ENCODE assay signal across 10 mouse cellular contexts in genomic region chr3:66970661-66971331, GRCm38 (mm10). TPM values are rescaled to one million over a fixed set of nuclear protein-coding genes. Genes with fewer than 3 reads are reported as not detected.
DNase-seq lines count a peak whose midpoint lies in the region; ATAC-seq and TF ChIP-seq lines count a peak whose summit lies in the region.
"Had no signal": no experiment of that assay in that cellular context is flagged by ENCODE, and none has a peak within 500 bp of the region (broad histone marks: within the 10 kb centered on the region; RNA-seq: fewer than 3 reads in every experiment).

No protein-coding gene starts in this region.

- H3K4me3 ChIP-seq in intestine, embryonic 14.5 days (ENCODE audit: low read depth, low read length) = no peak overlapping the region
- no peak overlapping the region for H3K4me3 ChIP-seq in intestine, embryonic 16.5 days (ENCODE audit: low read length)
- peak overlapping the region; percentile 19 for H3K4me3 ChIP-seq in embryonic facial prominence, embryonic 13.5 days
- peak overlapping the region; percentile 39 for H3K4me3 ChIP-seq in limb, embryonic 10.5 days
- H3K4me3 ChIP-seq in neural tube, embryonic 12.5 days = peak overlapping the region; percentile 19
- no peak overlapping the region for H3K4me3 ChIP-seq in thymus, adult 2 months (ENCODE audit: control insufficient read depth, insufficient read depth, low read length)

- TF ChIP-seq CTCF in thymus, adult 2 months (IDR thresholded peaks at IDR 0.05; ENCODE audit: borderline replicate concordance, control insufficient read depth, extremely low read depth, insufficient read depth, low read length, poor library complexity) = no peak

- H3K4me2 ChIP-seq in intestine, embryonic 14.5 days (ENCODE audit: low read length) = no peak overlapping the region
- H3K4me2 ChIP-seq in intestine, embryonic 16.5 days (ENCODE audit: low read depth, low read length) = no peak overlapping the region
- peak overlapping the region; percentile 52 for H3K4me2 ChIP-seq in embryonic facial prominence, embryonic 13.5 days
- peak overlapping the region; percentile 33 for H3K4me2 ChIP-seq in neural tube, embryonic 12.5 days (replicated peaks)

- DNase-seq in intestine, embryonic 14.5 days (ENCODE audit: low spot score) = peak; percentile 56
- DNase-seq in limb, embryonic 10.5 days (ENCODE audit: low spot score) = peak; percentile 73
- no peak for DNase-seq in testis, postnatal 14 days (ENCODE audit: low spot score)
- DNase-seq in gastrocnemius, postnatal 25 days = no peak
- no peak for DNase-seq in thymus, adult 2 months
- DNase-seq: thymus, adult 18-20 months had no signal

- H3K27me3 ChIP-seq in intestine, embryonic 14.5 days (replicated peaks; ENCODE audit: control insufficient read depth, insufficient read depth, low read length) = peaks cover 90% of the 10 kb centered on the region
- H3K27me3 ChIP-seq in intestine, embryonic 16.5 days (replicated peaks; ENCODE audit: control insufficient read depth, insufficient read depth, low read length) = peaks cover 54% of the 10 kb centered on the region
- H3K27me3 ChIP-seq in embryonic facial prominence, embryonic 13.5 days = peaks cover 75% of the 10 kb centered on the region
- H3K27me3 ChIP-seq in limb, embryonic 10.5 days (ENCODE audit: low read depth, poor library complexity, severe bottlenecking) = peaks cover 52% of the 10 kb centered on the region
- peaks cover 69% of the 10 kb centered on the region for H3K27me3 ChIP-seq in neural tube, embryonic 12.5 days (replicated peaks)
- H3K27me3 ChIP-seq in thymus, adult 2 months (ENCODE audit: control insufficient read depth, insufficient read depth, low read length) = peaks cover 14% of the 10 kb centered on the region; the same call in 1 of the 2 replicates

- no peak overlapping the region for H3K27ac ChIP-seq in intestine, embryonic 14.5 days (ENCODE audit: low read depth)
- no peak overlapping the region for H3K27ac ChIP-seq in intestine, embryonic 16.5 days (ENCODE audit: low read length)
- peak overlapping the region; percentile 55 for H3K27ac ChIP-seq in embryonic facial prominence, embryonic 13.5 days
- H3K27ac ChIP-seq in limb, embryonic 10.5 days = peak overlapping the region; percentile 80
- no peak overlapping the region for H3K27ac ChIP-seq in neural tube, embryonic 12.5 days
- no peak overlapping the region for H3K27ac ChIP-seq in thymus, adult 2 months (ENCODE audit: control insufficient read depth, insufficient read depth, low read length)

- no peaks in the 10 kb centered on the region for H3K4me1 ChIP-seq in intestine, embryonic 14.5 days (replicated peaks; ENCODE audit: control insufficient read depth, insufficient read depth, low read length)
- peaks cover 4% of the 10 kb centered on the region; the same call in 1 of the 2 replicates for H3K4me1 ChIP-seq in intestine, embryonic 16.5 days (ENCODE audit: control insufficient read depth, insufficient read depth, low read length)
- H3K4me1 ChIP-seq in embryonic facial prominence, embryonic 13.5 days = peaks cover 28% of the 10 kb centered on the region
- peaks cover 77% of the 10 kb centered on the region for H3K4me1 ChIP-seq in limb, embryonic 10.5 days
- H3K4me1 ChIP-seq in neural tube, embryonic 12.5 days = peaks cover 18% of the 10 kb centered on the region
- H3K4me1 ChIP-seq in thymus, adult 2 months (replicated peaks; ENCODE audit: control insufficient read depth, insufficient read depth, low read length) = peaks cover 7% of the 10 kb centered on the region; the same call in 1 of the 2 replicates

- H3K36me3 ChIP-seq in intestine, embryonic 14.5 days (ENCODE audit: control insufficient read depth, insufficient read depth, low read length) = no peaks in the 10 kb centered on the region
- no peaks in the 10 kb centered on the region for H3K36me3 ChIP-seq in intestine, embryonic 16.5 days (ENCODE audit: control insufficient read depth, insufficient read depth, low read length)
- 0 out of 2 replicates have a peak, but pooled peaks cover 3% of the 10 kb centered on the region for H3K36me3 ChIP-seq in embryonic facial prominence, embryonic 13.5 days
- H3K36me3 ChIP-seq in limb, embryonic 10.5 days = peaks cover 36% of the 10 kb centered on the region
- no peaks in the 10 kb centered on the region for H3K36me3 ChIP-seq in neural tube, embryonic 12.5 days
- no peaks in the 10 kb centered on the region for H3K36me3 ChIP-seq in thymus, adult 2 months (ENCODE audit: control insufficient read depth, insufficient read depth, low read length)

- ATAC-seq in intestine, embryonic 14.5 days (replicated peaks; ENCODE audit: low FRiP score, low TSS enrichment, low read depth) = no peak
- no peak for ATAC-seq in intestine, embryonic 16.5 days
- no peak for ATAC-seq in embryonic facial prominence, embryonic 13.5 days (ENCODE audit: insufficient number of reproducible peaks, insufficient read depth, low FRiP score, low TSS enrichment, low read depth)
- peak; percentile 31; the same call in 1 of the 2 replicates for ATAC-seq in neural tube, embryonic 12.5 days (ENCODE audit: low FRiP score, low read depth)
- ATAC-seq: intestine, postnatal 0 days had no signal

- under 1% methylated on average over 29 of the region's 29 CpGs for WGBS in intestine, embryonic 14.5 days
- whole genome bisulfite sequencing in intestine, embryonic 16.5 days = 3% methylated on average over 29 of the region's 29 CpGs
- WGBS in embryonic facial prominence, embryonic 13.5 days = 4% methylated on average over 29 of the region's 29 CpGs
- under 1% methylated on average over 29 of the region's 29 CpGs for WGBS in limb, embryonic 10.5 days
- WGBS in neural tube, embryonic 12.5 days = under 1% methylated on average over 29 of the region's 29 CpGs
- 10% methylated on average over 29 of the region's 29 CpGs for WGBS in thymus, adult 2 months

- H3K9ac ChIP-seq in intestine, embryonic 14.5 days (ENCODE audit: low read length) = no peak overlapping the region
- no peak overlapping the region for H3K9ac ChIP-seq in intestine, embryonic 16.5 days (ENCODE audit: low read depth, low read length)
- peak overlapping the region; percentile 32; the same call in 1 of the 2 replicates for H3K9ac ChIP-seq in embryonic facial prominence, embryonic 13.5 days
- no peak overlapping the region for H3K9ac ChIP-seq in neural tube, embryonic 12.5 days

- TF ChIP-seq POLR2A in thymus, adult 2 months (IDR thresholded peaks at IDR 0.05; ENCODE audit: control insufficient read depth, extremely low read depth, insufficient read depth, low read length, poor library complexity) = no peak

- no peaks in the 10 kb centered on the region for H3K9me3 ChIP-seq in intestine, embryonic 14.5 days (ENCODE audit: control insufficient read depth, low read length)
- H3K9me3 ChIP-seq in intestine, embryonic 16.5 days (ENCODE audit: control insufficient read depth, low read length) = no peaks in the 10 kb centered on the region
- H3K9me3 ChIP-seq in embryonic facial prominence, embryonic 13.5 days = no peaks in the 10 kb centered on the region
- H3K9me3 ChIP-seq in limb, embryonic 10.5 days (replicated peaks) = no peaks in the 10 kb centered on the region
- no peaks in the 10 kb centered on the region for H3K9me3 ChIP-seq in neural tube, embryonic 12.5 days

RNA-seq across cellular contexts. Expression of gene Rsrc1, which starts 10.4 kb away (rescaled TPM):
- 32.7 and 36.0 TPM in 2 replicates for polyA plus RNA-seq in intestine, embryonic 14.5 days (2014; fragmentation: Nextera tagmentation; extraction: Ambion mirVana)
- 18.9 and 21.1 TPM in 2 replicates for polyA plus RNA-seq in intestine, embryonic 16.5 days (2015; fragmentation: Nextera tagmentation; extraction: Ambion mirVana)
- 44.5 and 49.7 TPM in 2 replicates for polyA plus RNA-seq in embryonic facial prominence, embryonic 13.5 days (2015; fragmentation: Nextera tagmentation; extraction: Ambion mirVana)
- 54.6 and 54.7 TPM in 2 replicates for polyA plus RNA-seq in limb, embryonic 10.5 days (2016; fragmentation: Nextera tagmentation; extraction: Ambion mirVana)
- 37.9 and 46.7 TPM in 2 replicates for polyA plus RNA-seq in neural tube, embryonic 12.5 days (2016; fragmentation: Nextera tagmentation; extraction: Ambion mirVana)
- total RNA-seq in gastrocnemius, postnatal 25 days (2021) = 10 to 100 TPM; 11.7 to 14.0 TPM
- 4.7 and 5.1 TPM in 2 replicates for polyA plus RNA-seq in thymus, adult 2 months (2012; rRNA removed)

RNA-seq across cellular contexts. Expression of gene Shox2, which starts 10.8 kb away (rescaled TPM):
- polyA plus RNA-seq in intestine, embryonic 14.5 days (2014; fragmentation: Nextera tagmentation; extraction: Ambion mirVana) = 0.16 TPM in 1 of 2 replicates, not detected in the other
- polyA plus RNA-seq in intestine, embryonic 16.5 days (2015; fragmentation: Nextera tagmentation; extraction: Ambion mirVana) = 0.12 and 0.16 TPM in 2 replicates
- polyA plus RNA-seq in embryonic facial prominence, embryonic 13.5 days (2015; fragmentation: Nextera tagmentation; extraction: Ambion mirVana) = 30.9 and 44.3 TPM in 2 replicates
- polyA plus RNA-seq in limb, embryonic 10.5 days (2016; fragmentation: Nextera tagmentation; extraction: Ambion mirVana) = 101 and 131 TPM in 2 replicates
- 28.4 and 28.9 TPM in 2 replicates for polyA plus RNA-seq in neural tube, embryonic 12.5 days (2016; fragmentation: Nextera tagmentation; extraction: Ambion mirVana)
- total RNA-seq in gastrocnemius, postnatal 25 days (2021) = 1 to 10 TPM; 1.7 to 4.9 TPM
- polyA plus RNA-seq in thymus, adult 2 months (2012; rRNA removed) = 0.47 and 0.51 TPM in 2 replicates

Comparison
In these comparisons a context has a peak if more than half of its experiments do, and no peak if none do; other contexts are left out.
1. DNase-seq: peak in intestine, embryonic 14.5 days (single experiment) and limb, embryonic 10.5 days (single experiment); none in testis, postnatal 14 days (single experiment), gastrocnemius, postnatal 25 days (single experiment) and thymus, adult 2 months (single experiment).
2. H3K27ac ChIP-seq: peak in embryonic facial prominence, embryonic 13.5 days (single experiment) and limb, embryonic 10.5 days (single experiment); none in intestine, embryonic 14.5 days (single experiment), intestine, embryonic 16.5 days (single experiment), neural tube, embryonic 12.5 days (single experiment) and thymus, adult 2 months (single experiment).
3. H3K4me2 ChIP-seq: peak in embryonic facial prominence, embryonic 13.5 days (single experiment) and neural tube, embryonic 12.5 days (single experiment); none in intestine, embryonic 14.5 days (single experiment) and intestine, embryonic 16.5 days (single experiment).
4. H3K4me3 ChIP-seq: peak in embryonic facial prominence, embryonic 13.5 days (single experiment), limb, embryonic 10.5 days (single experiment) and neural tube, embryonic 12.5 days (single experiment); none in intestine, embryonic 14.5 days (single experiment), intestine, embryonic 16.5 days (single experiment) and thymus, adult 2 months (single experiment).
5. RNA of gene Shox2, which starts 10.8 kb away (polyA plus RNA-seq): 101 to 131 TPM in limb, embryonic 10.5 days, 30.9 to 44.3 TPM in embryonic facial prominence, embryonic 13.5 days and 28.4 to 28.9 TPM in neural tube, embryonic 12.5 days; 0.47 to 0.51 TPM in thymus, adult 2 months, 0.12 to 0.16 TPM in intestine, embryonic 16.5 days and 0.16 TPM in intestine, embryonic 14.5 days; every median in the first group is over 10 times any median in the second.